Mouse (Mus musculus): ENCODE results near the gene Lyrm4. TPM values are rescaled to one million over a fixed set of nuclear protein-coding genes. Genes with fewer than 3 reads are reported as not detected.

Gene Lyrm4
- total RNA-seq, 2 experiments from 2014 or later, result 37.9 to 45.3 TPM

DNA sequence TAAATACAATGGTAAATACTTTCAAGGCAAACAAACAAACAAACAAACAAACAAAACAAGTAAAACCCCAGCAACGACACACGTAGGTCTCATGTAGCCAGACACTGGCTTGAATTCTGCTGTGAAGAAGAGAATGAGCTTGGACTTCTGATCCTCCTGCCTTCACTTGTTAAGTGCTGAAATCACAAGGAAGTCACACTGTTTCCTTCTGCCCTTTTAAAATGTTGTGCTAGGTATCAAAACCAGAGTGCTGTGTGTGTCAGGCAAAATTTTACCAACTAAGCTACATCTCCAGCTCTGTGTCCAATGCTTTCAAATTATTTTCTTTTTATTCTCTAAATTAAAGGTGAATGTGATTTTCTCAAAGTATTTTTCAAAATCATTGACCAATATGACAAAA is 6.0 kb downstream of the Lyrm4 start:
- ATAC-seq (replicated peaks; ENCODE audit: low FRiP score, low TSS enrichment, poor library complexity, severe bottlenecking), result no peak

DNA sequence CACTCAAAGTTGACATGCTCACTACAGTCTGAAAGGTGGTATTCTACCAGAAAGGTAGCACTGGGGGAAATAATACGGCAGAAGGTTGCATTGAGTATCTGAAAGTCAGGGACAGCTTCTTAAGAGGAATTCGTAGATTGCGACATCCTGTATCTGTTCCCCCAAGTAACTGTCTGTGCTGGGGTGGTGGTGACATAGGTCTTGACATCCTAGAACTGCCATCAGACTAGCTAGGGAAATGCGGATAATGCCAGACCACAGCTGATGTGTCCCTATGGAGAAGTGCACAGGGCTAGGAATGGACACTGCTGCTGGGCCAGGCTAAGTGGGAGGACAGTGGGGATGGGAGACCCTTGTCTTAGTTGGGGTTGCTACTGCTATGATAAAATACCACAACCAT is 8.8 kb downstream of the Lyrm4 start:
- ATAC-seq (replicated peaks; ENCODE audit: low FRiP score, low TSS enrichment, poor library complexity, severe bottlenecking), result no peak

DNA sequence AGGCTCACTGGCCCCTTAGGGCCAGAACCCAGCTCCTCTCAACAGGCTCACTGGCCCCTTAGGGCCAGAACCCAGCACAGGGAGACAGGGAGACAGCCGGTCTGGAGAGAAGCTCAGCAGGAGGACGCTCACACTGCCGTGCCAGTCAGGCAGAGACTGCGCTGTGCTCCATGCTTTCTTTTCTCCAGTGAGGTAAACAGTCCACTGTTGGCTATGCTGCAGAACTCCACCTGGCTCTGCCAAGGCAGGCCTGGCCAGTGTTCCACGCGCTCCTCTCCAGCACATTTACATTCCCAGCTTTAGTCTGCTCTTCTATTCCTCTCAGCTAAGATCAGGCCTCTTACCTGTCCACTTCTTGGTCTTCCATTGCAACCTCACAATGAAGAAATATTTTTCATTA is 11.7 kb downstream of the Lyrm4 start:
- no peak for ATAC-seq (replicated peaks; ENCODE audit: low FRiP score, low TSS enrichment, poor library complexity, severe bottlenecking)

DNA sequence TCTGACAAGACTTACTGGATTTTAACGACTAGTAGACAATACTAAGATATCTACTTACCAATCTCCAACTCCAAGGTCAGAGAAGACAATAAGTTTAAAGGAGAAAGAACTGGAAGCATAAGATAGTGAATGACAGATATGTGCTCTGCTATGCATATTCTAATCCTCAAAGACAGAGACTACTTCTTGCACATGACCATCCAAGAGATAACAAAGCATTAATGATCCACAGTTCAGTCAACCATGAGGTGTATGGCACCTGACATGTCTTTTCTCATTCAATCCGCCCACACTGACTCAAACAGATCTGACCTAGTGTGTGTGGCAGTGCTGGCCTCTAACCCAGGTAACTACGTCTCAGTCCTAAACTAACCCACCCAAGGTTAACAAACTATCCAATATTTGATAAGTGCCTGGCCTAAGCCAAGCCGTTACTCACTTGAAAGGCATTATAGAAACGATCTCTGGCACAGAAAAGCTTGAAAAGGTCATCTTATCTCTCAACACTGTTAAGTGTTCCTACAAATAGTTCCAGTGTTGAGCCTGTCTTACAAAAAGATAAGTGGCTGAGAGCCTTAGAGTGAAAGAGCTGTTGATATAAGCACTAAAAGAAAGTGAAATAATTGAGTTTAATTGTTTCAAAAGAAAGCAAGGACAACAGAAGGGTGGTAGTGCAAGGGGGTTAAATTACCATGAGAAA is 20.5 kb downstream of the Lyrm4 start:
- ATAC-seq (replicated peaks; ENCODE audit: low FRiP score, low TSS enrichment, poor library complexity, severe bottlenecking), result peak; percentile 94

DNA sequence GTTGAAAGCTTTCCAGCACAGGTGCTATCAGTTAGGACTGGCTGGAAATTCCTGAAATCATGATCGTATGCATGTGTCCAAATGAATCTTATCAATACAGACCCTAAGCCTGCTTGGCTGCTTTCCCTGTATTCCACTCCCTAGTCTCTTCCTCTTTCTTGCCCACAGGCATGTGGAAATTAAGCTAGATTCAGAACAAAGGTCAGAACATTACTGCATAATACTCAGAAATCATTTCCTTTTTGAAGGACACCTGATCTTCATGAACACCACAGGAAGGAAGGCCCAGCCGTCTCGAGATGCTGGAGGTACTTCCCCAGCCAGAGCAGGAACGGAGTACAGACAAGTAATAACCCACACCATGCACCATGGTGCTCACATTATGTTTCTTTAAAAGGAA is 29.2 kb downstream of the Lyrm4 start:
- ATAC-seq (replicated peaks; ENCODE audit: low FRiP score, low TSS enrichment, poor library complexity, severe bottlenecking), result no peak

DNA sequence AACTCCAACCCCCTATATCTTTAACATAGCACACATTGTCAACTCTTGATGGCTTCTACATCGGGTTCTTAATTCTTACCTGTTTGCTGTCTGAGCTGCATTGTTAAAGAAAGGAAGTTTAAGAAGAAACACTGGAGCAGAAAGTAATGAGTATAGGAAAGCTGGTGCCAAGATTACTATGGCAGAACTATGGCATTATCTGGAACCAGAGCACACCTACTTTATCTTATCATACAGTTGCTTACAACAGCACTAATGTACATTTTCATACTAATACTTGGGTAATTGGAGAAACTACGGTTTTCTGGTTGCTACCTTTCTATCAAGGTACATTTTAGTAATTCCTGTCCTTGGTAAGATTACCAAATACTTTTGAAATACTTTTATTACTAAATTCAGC is 29.9 kb downstream of the Lyrm4 start:
- ATAC-seq (replicated peaks; ENCODE audit: low FRiP score, low TSS enrichment, poor library complexity, severe bottlenecking), result peak; percentile 44

DNA sequence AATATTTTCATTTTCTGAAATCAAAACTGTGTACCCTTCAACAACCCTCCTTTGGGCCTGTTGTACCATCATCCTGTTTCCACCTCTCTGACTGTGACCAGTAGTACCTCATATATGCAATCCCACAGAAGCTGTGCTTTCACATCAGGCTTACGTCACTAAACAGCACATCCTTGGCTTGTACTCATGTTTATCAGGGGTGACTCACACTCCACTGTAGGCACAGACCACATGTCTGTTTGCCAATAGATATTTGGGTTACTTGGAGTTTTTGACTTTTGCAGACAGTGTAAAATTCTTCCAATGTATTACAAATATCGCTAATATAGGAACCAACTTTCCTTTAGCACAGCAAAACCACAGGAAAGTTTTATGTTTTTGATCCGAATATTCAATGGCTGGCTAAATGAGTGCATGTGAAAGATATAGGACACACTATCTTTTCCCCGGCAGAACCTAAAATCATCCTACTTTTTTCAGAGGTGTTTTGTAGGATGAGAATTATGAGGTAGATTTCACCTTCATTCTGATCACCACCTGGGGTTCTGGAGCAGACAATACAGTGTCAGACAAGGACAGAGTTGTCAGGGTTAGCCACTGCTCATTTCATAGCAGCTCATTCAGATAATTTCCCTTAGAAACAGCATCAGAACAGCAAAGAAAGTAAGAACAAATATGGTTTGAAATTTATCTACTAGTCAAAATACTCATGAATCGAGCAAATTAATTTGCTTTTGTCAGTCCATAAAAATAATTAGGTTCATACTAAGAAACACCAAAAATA is 30.5 kb downstream of the Lyrm4 start:
- peak; percentile 96 for ATAC-seq (replicated peaks; ENCODE audit: low FRiP score, low TSS enrichment, poor library complexity, severe bottlenecking)

DNA sequence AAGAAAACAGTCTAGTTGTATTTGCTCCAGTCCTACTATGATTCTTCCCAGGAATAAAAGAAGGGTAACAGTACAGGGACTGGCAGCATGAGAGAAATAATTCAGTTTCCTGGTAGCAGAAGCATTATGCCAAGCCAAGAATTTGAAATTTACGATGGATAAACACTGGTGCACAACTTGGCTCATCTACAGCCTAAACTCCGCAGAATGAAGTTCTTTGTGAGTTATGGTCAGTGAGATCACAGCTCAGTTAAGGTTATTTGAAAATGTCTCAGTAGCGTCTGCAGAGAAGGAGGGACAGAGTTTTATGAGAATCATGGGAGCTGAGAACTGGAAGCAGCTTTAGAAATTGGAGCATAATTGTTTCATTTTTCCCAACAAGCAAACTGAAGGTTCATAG is 31.4 kb downstream of the Lyrm4 start:
- no peak for ATAC-seq (replicated peaks; ENCODE audit: low FRiP score, low TSS enrichment, poor library complexity, severe bottlenecking)

DNA sequence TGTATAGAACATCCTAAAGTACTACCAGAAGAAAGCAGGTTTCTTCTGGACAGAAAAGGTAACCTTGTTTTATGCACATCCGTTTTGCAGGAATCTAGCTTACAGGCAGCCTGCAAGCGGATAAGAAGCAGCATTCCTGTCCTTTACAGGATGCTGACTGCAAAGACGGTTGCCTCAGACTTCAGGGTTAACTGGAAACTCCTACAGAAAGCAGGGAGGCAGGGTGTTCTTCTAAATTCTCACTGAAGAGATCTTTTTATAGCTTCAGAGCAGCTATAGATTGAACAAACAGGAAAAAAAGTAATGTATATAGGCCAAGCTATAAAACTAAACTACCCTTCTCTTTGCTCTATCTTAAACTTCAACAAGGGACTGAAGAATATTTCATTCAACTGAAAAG is 32.6 kb downstream of the Lyrm4 start:
- ATAC-seq (replicated peaks; ENCODE audit: low FRiP score, low TSS enrichment, poor library complexity, severe bottlenecking), result no peak

DNA sequence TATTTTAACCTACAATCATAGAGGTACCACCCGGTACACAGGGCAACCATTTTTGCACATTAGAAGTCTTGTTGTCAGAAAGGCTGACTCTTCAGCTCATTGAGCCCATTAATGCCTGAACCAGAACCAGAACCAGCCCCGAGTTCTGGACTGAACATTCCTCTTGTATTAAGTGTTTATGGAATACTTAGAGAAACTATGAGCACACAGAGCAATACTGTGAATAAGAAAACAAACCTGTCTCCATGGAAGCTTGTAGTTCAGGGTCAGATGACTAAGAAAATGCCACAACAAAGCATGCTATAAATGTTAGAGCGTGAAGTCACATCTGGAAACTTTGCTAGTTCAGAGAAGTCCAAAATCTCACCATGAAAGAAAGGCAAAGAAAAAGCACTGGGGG is 35.7 kb downstream of the Lyrm4 start:
- no peak for ATAC-seq (replicated peaks; ENCODE audit: low FRiP score, low TSS enrichment, poor library complexity, severe bottlenecking)

DNA sequence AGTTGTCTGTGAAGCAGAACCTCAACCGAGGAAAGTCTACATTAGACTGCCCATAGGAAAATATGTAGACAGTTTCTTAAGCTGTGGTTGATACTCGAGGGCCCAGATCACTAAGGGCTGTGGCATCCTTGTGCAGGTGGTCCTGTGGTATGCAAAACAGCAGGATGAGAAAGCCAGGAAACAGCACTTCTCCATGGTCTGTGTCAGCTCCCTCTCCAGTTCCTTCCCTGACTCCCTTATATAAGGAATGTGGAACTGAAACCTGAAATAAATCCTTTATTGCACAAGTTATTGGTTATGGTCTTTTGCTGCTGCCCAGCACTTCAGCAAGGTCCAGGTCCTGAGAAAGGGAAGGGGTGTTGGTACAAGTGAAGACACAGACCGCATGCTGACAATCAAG is 42.8 kb downstream of the Lyrm4 start:
- no peak for ATAC-seq (replicated peaks; ENCODE audit: low FRiP score, low TSS enrichment, poor library complexity, severe bottlenecking)

DNA sequence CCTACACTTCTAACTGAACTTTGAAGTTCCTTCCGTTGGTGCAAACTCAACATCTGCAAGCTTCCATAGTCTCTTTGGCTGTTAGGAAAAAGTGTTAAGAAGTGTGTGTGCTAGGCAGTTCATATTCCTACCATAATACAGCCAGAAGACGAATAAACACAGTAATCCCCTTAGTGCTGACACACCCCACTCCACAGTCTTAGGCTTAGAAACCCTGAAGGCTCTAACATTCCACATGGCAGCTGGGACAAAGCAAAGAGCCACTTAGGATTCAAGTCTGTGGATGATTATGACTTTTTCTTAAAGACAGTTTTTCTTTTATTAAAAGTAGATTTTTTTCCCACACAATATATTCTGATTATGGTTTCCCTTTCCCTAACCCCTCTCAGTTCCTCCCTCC is 50.6 kb downstream of the Lyrm4 start:
- ATAC-seq (replicated peaks; ENCODE audit: low FRiP score, low TSS enrichment, poor library complexity, severe bottlenecking), result no peak

DNA sequence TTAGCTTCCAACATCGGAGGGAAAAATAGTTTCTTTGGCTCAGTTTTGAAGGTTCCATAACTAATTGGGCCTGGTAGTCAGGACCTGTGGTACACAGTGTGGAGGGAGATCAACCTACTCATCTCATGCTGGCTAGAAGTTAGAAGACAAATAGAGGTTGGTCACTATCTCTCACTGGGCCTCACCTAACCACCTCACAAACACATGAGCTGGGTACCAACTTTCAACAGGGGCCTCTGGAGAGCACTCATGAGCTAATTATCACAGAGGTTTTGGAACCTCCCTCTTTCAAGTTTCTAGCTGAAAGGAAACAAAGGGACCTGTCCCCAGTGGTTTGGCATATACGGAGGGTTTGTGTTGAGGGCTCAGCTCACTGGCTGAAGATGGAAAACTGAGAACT is 59.8 kb downstream of the Lyrm4 start:
- peak; percentile 39 for ATAC-seq (replicated peaks; ENCODE audit: low FRiP score, low TSS enrichment, poor library complexity, severe bottlenecking)

DNA sequence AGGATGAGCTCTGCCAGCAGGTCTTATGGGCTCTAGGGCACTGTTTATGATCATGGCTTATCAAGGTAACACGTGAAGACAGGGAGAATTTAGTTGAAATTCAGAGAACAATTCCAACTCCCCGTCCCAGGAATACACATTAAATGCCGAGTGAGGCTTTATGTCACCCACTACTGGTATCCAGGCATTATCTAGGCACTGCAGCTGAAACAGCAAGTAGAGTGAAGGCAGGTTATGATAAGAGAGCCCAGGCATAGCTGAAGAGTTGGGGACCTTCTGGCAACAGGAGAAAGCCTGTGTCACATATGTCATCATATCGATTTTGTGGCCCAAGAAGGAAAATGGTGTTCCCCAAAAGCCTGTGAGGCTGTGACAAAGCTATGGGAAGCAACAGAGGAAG is 60.4 kb downstream of the Lyrm4 start:
- peak; percentile 94 for ATAC-seq (replicated peaks; ENCODE audit: low FRiP score, low TSS enrichment, poor library complexity, severe bottlenecking)

DNA sequence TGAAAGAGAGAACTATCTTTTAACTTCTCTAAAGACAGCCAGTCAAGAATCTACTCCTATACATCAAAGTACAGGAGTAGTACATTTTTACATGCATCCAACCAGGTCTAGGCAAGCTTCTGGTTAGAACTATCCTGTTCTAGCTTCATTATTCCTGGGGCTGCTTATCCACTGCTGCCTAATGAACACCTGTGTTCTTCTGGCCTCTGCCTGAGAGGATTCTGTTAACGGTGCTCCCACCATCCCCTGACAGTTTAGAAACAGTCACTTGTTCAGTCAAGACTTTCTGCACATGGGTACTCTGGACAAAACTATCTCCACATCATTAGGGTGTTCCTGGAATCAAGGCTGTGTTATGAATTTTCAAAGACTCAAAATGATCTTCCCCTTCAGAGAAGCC is 60.8 kb downstream of the Lyrm4 start:
- peak; percentile 39; the same call in 1 of the 2 replicates for ATAC-seq (replicated peaks; ENCODE audit: low FRiP score, low TSS enrichment, poor library complexity, severe bottlenecking)

DNA sequence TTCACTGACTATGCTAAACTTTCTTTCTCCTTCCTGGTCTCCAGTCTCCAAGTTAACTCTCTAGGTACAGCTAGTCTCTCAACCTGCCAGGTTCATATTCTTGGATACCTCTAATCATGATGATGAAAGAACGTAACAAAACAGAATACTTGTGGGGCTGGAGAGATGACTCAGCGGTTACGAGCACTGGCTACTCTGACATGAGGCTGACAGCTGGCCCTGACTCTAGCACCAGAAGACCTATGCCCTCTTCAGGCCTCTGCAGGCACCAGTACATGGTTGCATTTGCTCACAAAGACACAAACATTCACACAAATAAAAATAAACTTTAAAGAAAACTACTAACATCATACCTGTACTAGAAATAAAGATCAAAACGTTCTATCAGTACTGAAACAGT is 81.8 kb downstream of the Lyrm4 start:
- no peak for ATAC-seq (replicated peaks; ENCODE audit: low FRiP score, low TSS enrichment, poor library complexity, severe bottlenecking)

DNA sequence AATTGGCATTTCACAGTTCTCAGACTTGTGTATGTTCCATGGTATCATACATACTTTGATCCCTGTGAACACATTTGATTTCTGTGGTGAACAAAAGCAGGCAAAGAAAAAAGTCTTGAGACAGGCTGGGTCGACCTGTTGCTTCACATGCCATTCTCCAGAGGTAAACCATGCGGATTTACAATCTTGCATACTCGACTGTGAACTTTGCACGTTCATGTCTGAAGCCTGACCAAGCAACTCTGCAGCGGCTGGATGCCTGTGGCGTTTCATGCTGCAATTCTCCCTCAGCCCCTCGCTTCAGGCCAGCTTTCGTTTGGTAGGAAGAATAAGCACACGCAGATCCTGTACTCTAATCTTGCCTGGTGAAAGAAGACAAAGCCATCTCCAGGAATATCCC is 85.4 kb downstream of the Lyrm4 start:
- no peak for ATAC-seq (replicated peaks; ENCODE audit: low FRiP score, low TSS enrichment, poor library complexity, severe bottlenecking)

DNA sequence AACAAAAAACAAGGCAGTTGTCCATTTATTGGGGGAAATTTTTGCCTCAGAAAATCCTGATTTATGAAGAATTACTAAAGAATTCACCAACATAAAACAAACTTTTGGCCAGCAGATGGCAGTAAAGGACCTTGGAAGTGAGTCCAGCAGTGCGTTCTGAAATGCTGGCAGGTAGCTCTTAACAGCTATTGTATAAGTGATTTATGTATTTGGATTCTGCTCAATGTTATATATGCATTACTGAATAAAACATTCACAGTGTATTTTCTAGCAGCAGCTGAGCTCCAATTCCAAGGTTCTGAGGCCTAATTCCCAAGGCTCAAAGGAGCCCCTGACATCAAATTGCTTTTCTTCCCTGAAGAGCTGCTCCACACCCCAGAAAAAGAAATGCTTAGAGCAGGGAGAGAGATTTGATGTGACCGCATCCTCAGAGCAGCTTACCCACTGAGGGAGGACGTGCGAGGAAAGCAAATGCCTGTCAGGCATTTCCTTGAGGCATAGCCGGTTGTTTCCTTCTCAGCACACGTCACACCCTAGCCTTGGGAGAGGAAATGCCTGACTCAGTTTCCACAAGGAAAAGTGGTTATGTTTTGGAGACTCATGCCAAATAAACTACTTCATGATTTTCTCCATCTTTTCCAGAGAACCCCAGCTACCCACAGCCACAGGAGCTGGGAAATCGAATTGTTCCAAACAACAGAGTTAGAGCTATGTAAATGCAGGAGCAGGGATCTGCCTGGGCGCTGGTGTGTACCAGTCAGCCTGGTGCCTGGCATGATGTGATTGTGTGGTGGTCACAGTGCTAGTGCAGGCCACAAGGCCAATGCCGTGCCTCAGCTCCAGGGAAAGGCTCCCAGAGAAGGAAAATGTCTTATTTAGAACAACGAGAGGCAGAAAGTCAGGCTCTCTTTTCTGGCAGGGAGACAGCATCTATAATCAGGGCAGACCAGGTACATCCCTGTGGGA is 97.7 kb downstream of the Lyrm4 start:
- ATAC-seq (replicated peaks; ENCODE audit: low FRiP score, low TSS enrichment, poor library complexity, severe bottlenecking), result peak; percentile 64; the same call in 1 of the 2 replicates

DNA sequence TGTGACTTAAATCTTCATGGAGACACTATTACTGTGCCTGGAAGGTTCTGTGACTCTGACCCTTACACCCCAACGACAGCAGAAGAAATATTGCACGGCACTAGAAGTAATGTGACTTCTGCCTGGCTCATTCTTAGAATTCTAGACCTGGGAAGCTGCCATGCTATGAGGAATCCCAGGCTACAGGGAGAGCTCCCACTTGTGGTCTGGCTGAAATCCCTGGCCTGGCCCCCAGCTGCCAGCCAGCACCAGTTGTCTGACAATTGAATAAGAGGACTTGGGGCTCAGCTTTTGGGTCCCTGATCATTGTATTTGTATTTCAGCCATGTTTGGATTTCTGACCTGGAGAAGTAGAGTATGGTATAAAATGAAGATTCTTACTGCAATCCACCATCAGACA is 99.3 kb downstream of the Lyrm4 start:
- ATAC-seq (replicated peaks; ENCODE audit: low FRiP score, low TSS enrichment, poor library complexity, severe bottlenecking), result no peak

DNA sequence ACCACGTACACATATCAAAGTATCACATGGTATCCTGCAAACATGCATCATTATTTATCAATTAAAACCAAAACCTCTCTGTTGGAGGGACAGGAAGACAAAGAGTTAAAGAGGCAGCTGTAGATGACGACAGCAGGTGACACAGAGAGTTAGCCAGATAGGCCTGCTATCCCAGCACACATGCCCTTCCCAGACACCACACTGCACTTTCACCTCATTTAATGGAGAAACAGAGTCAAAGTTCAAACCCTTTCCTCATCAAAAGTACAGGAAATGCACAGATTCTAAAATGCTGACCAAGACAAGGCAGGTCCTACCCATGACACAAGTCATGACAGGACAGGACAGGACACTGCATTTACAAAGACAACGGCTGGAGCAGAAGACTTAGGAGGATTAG is 101.7 kb downstream of the Lyrm4 start:
- ATAC-seq (replicated peaks; ENCODE audit: low FRiP score, low TSS enrichment, poor library complexity, severe bottlenecking), result no peak

All from megakaryocyte-erythroid progenitor cell, adult 5-6 weeks (primary cell).